Mouse (Mus musculus): ENCODE results near the gene Gbp9. TPM values are rescaled to one million over a fixed set of nuclear protein-coding genes. Genes with fewer than 3 reads are reported as not detected.
A peak's percentile ranks its signal among the peaks of the same experiment; 100 is the strongest.
"Not testable (repeated sequence)": the region's sequence is repeated elsewhere in the genome, so short reads cannot be mapped to it uniquely, and the experiment has no call there.

Gene Gbp9
- total RNA-seq, 2 experiments from 2014 or later, result 7.3 to 8.7 TPM

DNA sequence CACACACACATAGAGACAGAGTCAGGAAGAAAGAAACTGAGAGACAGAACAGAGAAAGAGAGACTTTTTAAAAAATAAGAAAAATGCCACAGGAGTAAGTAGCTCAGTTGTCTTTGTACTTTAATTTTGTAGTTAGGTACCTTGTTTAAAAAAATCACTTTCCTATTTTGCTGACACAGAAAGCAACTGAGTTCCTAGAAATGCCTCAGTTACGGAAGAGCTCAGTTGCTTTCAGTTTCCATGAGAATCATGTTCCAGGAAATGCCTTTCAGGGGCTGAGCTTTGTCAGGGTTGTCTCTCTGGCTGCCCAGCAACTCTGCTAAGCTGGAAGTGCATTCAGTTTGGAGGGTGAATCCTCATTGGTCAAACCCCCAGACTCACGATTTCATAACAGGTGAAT lies 76.9 kb downstream of the Gbp9 start:
- DNase-seq (ENCODE audit: low spot score in 2 of 2), result not testable (repeated sequence)

DNA sequence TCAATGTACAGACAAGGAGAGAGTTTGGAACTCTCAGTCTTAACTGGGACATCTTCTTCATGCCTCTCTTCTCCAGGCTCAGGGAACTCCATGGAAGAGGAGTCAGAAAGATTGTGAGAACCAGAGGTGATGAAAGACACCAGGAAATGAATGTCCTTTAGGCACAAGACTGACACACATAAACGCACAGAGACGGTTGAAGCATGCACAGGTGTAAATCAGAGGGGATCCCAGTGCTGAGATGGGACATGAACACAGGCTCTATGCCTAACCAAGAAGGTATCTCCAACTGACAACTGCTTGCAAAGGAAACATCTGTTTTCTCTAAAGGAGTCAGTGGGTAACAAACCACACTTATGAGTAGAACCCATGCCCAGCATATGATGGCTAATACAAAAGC lies 79.1 kb downstream of the Gbp9 start:
- DNase-seq (ENCODE audit: low spot score in 2 of 2), result no peak

DNA sequence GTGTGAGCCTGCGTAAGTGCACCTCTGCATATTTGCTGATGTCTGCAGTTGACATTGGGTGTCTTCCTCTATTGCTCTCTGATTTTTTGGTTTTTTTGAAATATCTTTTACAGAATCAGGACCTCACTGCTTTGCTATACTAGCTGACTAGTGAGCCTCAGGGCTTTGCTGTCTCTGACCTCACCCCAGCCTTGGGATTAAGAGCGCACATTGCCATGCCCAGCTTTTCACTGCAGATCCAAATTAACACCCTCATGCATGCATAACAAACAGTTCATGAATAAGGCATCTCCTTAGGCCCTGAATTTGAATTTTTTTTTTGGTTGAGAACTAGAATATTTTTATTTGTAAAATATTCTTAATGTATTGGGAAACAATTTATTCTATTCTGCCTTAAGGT lies 84.1 kb downstream of the Gbp9 start:
- no peak for DNase-seq (ENCODE audit: low spot score in 2 of 2)

DNA sequence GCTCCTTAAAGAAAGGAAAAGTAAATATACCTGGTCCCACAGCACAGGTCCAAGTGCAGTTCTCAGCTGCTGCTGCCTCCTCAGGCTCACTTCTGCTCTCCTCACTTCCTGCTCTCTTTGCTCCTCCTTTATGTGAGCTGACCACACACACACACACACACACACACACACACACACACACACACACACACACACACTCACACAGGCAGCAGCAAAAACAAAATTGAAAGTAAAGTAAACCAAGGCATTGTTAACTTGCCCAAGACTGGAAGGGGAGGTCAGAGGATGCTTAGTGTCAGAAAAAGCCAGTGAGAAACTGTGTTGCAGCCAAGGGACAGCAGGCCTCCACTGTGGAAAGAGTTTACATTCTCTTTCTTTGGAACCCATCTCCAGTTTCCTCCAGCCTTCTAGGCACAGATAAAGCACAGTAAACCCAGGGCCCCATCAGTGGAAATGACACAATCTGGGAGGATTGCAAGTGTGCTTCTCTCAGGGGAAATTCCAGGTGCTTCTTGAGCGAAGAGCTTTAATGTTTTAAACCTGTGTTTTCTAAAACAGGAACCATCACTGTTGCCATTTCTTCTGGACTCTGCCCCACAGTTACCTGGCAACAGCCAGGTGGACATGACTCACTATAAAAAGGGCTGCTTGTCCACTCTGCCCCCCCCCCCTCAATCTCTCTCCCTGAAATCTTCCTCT lies 85.7 kb downstream of the Gbp9 start:
- not testable (repeated sequence) for DNase-seq (ENCODE audit: low spot score in 2 of 2)

DNA sequence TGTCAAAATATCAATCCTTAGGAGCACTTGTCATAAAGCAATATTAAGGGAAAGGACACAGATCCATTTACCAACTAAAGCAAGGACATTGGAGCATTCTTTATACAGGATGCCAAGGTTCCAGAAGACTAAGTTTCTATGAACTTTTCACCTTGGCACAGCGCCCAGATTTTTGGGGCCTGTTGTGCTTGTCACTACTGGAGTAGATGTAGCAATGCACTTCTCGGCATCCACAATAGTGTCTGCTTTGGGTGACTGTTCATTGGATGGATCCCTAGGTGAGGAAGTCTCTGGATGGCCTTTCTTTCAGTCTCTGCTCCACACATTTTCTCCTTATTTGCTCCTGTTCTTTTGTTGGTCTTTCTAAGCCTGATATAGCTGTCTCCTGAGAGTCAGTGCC lies 107.0 kb downstream of the Gbp9 start:
- peak in 1 of 2 experiments; percentile 34 for DNase-seq (ENCODE audit: low spot score in 2 of 2)

Other genes with a start within 250 kb of the Gbp9 start
- under 1 TPM; 0.53 to 0.93 TPM for gene Abcg3, start 156.8 kb downstream of the Gbp9 start, total RNA-seq (2021)
- gene Gbp8, start within 50 bp of the Gbp9 start, total RNA-seq (2021), result 1 to 10 TPM in 1 of 2 experiments, under 1 TPM in 1; 0.43 to 1.4 TPM
- 10 to 100 TPM in 1 of 2 experiments, 1 to 10 TPM in 1; 6.0 to 10.9 TPM for gene Gbp4, start within 50 bp of the Gbp9 start, total RNA-seq (2021)
- 1 to 10 TPM; 1.3 TPM for gene Gbp10, start 100.0 kb upstream of the Gbp9 start, total RNA-seq (2021)
- gene Gm43302, start 154.2 kb upstream of the Gbp9 start, total RNA-seq (2021), result 1 to 10 TPM in 1 of 2 experiments, not detected in 1; 1.2 TPM
- gene Gbp6, start 154.2 kb upstream of the Gbp9 start, total RNA-seq (2021), result 10 to 100 TPM; 13.7 to 16.1 TPM